Mouse (Mus musculus): ENCODE data around the gene Tead2. TPM values are rescaled to one million over a fixed set of nuclear protein-coding genes. Genes with fewer than 3 reads are reported as not detected.
"Not testable (repeated sequence)": the region's sequence is repeated elsewhere in the genome, so short reads cannot be mapped to it uniquely, and the experiment has no call there.

Gene Tead2
- 4.7 and 5.0 TPM in 2 replicates for polyA plus RNA-seq (2012; rRNA removed)

- Histone ChIP-seq H3K4me3 (replicated peaks; ENCODE audit: insufficient read depth, low read depth, low read length) (peak within 1 kb of the TSS; percentile 25), H3K27ac (ENCODE audit: insufficient read depth, low read length) (no peak within 1 kb of the TSS), H3K27me3 (ENCODE audit: control insufficient read depth, insufficient read depth, low read length) (peaks cover 2% of the 10 kb centered on the region; the same call in 1 of the 2 replicates), H3K4me1 (ENCODE audit: control insufficient read depth, insufficient read depth, low read length) (no peaks in the 10 kb centered on the region; the same call in 1 of the 2 replicates)
- DNase-seq = no peak
- TF ChIP-seq CTCF (IDR thresholded peaks at IDR 0.05; ENCODE audit: borderline replicate concordance, insufficient read depth, low read depth, low read length) (no peak), POLR2A (IDR thresholded peaks at IDR 0.05; ENCODE audit: borderline replicate concordance, insufficient read depth, low read length) (no peak)
- 2% methylated on average over 55 of the region's 55 CpGs for WGBS
Measured at GRCm38 (mm10) chr7:45215673-45216441, at the start of gene Tead2. Gene Tead2 (plus strand): TSS chr7:45215753.

GRCm38 (mm10) chr7:45166950-45167401 lies 48.6 kb upstream of the Tead2 start:
- peak overlapping the region; percentile 79 for H3K4me3 ChIP-seq (replicated peaks; ENCODE audit: insufficient read depth, low read depth, low read length)
- H3K27ac ChIP-seq (ENCODE audit: insufficient read depth, low read length) = peak overlapping the region; percentile 93
- peaks cover 26% of the 10 kb centered on the region for H3K4me1 ChIP-seq (ENCODE audit: control insufficient read depth, insufficient read depth, low read length)
- TF ChIP-seq POLR2A (IDR thresholded peaks at IDR 0.05; ENCODE audit: borderline replicate concordance, insufficient read depth, low read length) = peak; percentile 30; the same call in 1 of the 2 replicates
- no peak for TF ChIP-seq CTCF (IDR thresholded peaks at IDR 0.05; ENCODE audit: borderline replicate concordance, insufficient read depth, low read depth, low read length)
- no peaks in the 10 kb centered on the region for H3K27me3 ChIP-seq (ENCODE audit: control insufficient read depth, insufficient read depth, low read length)
- peak; percentile 76 to 80 for DNase-seq
- 8% methylated on average over 10 of the region's 10 CpGs for WGBS

GRCm38 (mm10) chr7:45167761-45168445 lies 47.6 kb upstream of the Tead2 start:
- Histone ChIP-seq H3K27ac (ENCODE audit: insufficient read depth, low read length) (peak overlapping the region; percentile 93), H3K4me3 (replicated peaks; ENCODE audit: insufficient read depth, low read depth, low read length) (peak overlapping the region; percentile 79), H3K4me1 (ENCODE audit: control insufficient read depth, insufficient read depth, low read length) (peaks cover 21% of the 10 kb centered on the region), H3K27me3 (ENCODE audit: control insufficient read depth, insufficient read depth, low read length) (no peaks in the 10 kb centered on the region)
- TF ChIP-seq POLR2A (IDR thresholded peaks at IDR 0.05; ENCODE audit: borderline replicate concordance, insufficient read depth, low read length) = peak; percentile 19; the same call in 1 of the 2 replicates
- TF ChIP-seq CTCF (IDR thresholded peaks at IDR 0.05; ENCODE audit: borderline replicate concordance, insufficient read depth, low read depth, low read length) = no peak
- WGBS = 2% methylated on average over 19 of the region's 19 CpGs
- DNase-seq = peak; percentile 88 to 90

GRCm38 (mm10) chr7:45168656-45169055 lies 46.9 kb upstream of the Tead2 start:
- TF ChIP-seq CTCF (IDR thresholded peaks at IDR 0.05; ENCODE audit: borderline replicate concordance, insufficient read depth, low read depth, low read length) (no peak), POLR2A (IDR thresholded peaks at IDR 0.05; ENCODE audit: borderline replicate concordance, insufficient read depth, low read length) (no peak)
- H3K4me3 ChIP-seq (replicated peaks; ENCODE audit: insufficient read depth, low read depth, low read length) = peak overlapping the region; percentile 79
- peak overlapping the region; percentile 93 for H3K27ac ChIP-seq (ENCODE audit: insufficient read depth, low read length)
- no peaks in the 10 kb centered on the region for H3K27me3 ChIP-seq (ENCODE audit: control insufficient read depth, insufficient read depth, low read length)
- 1% methylated on average over 24 of the region's 24 CpGs for WGBS
- peaks cover 21% of the 10 kb centered on the region for H3K4me1 ChIP-seq (ENCODE audit: control insufficient read depth, insufficient read depth, low read length)
- DNase-seq = peak; percentile 69 to 73

DNA sequence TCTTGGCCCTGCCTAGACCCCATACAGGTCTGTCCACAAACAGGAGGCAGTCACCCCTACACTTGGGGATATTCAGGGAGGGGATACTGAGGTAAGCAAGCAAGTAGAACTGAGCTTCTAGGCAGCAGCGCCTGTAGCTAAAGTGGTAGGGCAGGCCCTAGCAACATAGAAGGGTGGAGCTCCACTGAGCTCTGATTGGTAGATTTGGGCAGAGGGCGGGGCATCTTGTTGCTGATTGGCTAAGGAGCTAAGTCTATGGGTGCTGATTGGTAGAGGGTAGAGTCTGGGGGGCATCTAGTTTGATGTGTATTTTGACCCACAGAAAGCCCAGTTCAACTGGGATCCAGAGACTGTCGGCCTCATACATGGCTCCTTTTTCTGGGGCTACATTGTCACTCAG lies 46.1 kb upstream of the Tead2 start:
- no peak overlapping the region for H3K4me3 ChIP-seq (replicated peaks; ENCODE audit: insufficient read depth, low read depth, low read length)
- 57% methylated on average over 3 of the region's 3 CpGs for WGBS
- no peaks in the 10 kb centered on the region for H3K27me3 ChIP-seq (ENCODE audit: control insufficient read depth, insufficient read depth, low read length)

GRCm38 (mm10) chr7:45172974-45173373 lies 42.6 kb upstream of the Tead2 start:
- 59% methylated on average over 7 of the region's 7 CpGs for WGBS
- DNase-seq = peak in 1 of 2 experiments; percentile 61
- peak; percentile 48; the same call in 1 of the 2 replicates for TF ChIP-seq CTCF (IDR thresholded peaks at IDR 0.05; ENCODE audit: borderline replicate concordance, insufficient read depth, low read depth, low read length)
- TF ChIP-seq POLR2A (IDR thresholded peaks at IDR 0.05; ENCODE audit: borderline replicate concordance, insufficient read depth, low read length) = no peak
- Histone ChIP-seq H3K4me3 (replicated peaks; ENCODE audit: insufficient read depth, low read depth, low read length) (no peak overlapping the region), H3K27me3 (ENCODE audit: control insufficient read depth, insufficient read depth, low read length) (no peaks in the 10 kb centered on the region; the same call in 1 of the 2 replicates), H3K4me1 (ENCODE audit: control insufficient read depth, insufficient read depth, low read length) (peaks cover 29% of the 10 kb centered on the region), H3K27ac (ENCODE audit: insufficient read depth, low read length) (no peak overlapping the region)

More for the DNA sequence above, 46.1 kb upstream of the Tead2 start:
- Histone ChIP-seq H3K27ac (ENCODE audit: insufficient read depth, low read length) (no peak overlapping the region), H3K4me1 (ENCODE audit: control insufficient read depth, insufficient read depth, low read length) (peaks cover 21% of the 10 kb centered on the region)
- no peak for TF ChIP-seq CTCF (IDR thresholded peaks at IDR 0.05; ENCODE audit: borderline replicate concordance, insufficient read depth, low read depth, low read length)
- no peak for TF ChIP-seq POLR2A (IDR thresholded peaks at IDR 0.05; ENCODE audit: borderline replicate concordance, insufficient read depth, low read length)
- peak; percentile 71 to 77 for DNase-seq

GRCm38 (mm10) chr7:45173772-45174171 lies 41.8 kb upstream of the Tead2 start:
- not testable (repeated sequence) for H3K4me3 ChIP-seq (replicated peaks; ENCODE audit: insufficient read depth, low read depth, low read length); DNase-seq; H3K27me3 ChIP-seq (ENCODE audit: control insufficient read depth, insufficient read depth, low read length); H3K27ac ChIP-seq (ENCODE audit: insufficient read depth, low read length)
- 61% methylated on average over 1 of the region's 1 CpGs for WGBS
- TF ChIP-seq CTCF (IDR thresholded peaks at IDR 0.05; ENCODE audit: borderline replicate concordance, insufficient read depth, low read depth, low read length) = peak; percentile 41
- peaks cover 25% of the 10 kb centered on the region for H3K4me1 ChIP-seq (ENCODE audit: control insufficient read depth, insufficient read depth, low read length)
